Mouse (Mus musculus) gastrocnemius, postnatal 4 days (tissue): ENCODE data around the gene Edem1. TPM values are rescaled to one million over a fixed set of nuclear protein-coding genes. Genes with fewer than 3 reads are reported as not detected.

Experiments
- DNase-seq, 2 experiments: peaks; one replicate each; pipeline ENCODE4 v3.0.0; 2021 to 2022; ENCODE audit warnings: low spot score in 2 of 2, mixed read lengths in 2 of 2
- total RNA-seq, 2 experiments: library from RNA; stranded (reverse); gene quantifications; 2 replicates each; pipeline ENCODE4 v1.2.3; 2021

Gene Edem1
- total RNA-seq, 2 experiments from 2014 or later = 24.3 to 27.1 TPM

- no peak for DNase-seq
These were observed 42.8 kb downstream of the Edem1 start for GRCm38 (mm10) chr6:108871251-108871650.

DNA sequence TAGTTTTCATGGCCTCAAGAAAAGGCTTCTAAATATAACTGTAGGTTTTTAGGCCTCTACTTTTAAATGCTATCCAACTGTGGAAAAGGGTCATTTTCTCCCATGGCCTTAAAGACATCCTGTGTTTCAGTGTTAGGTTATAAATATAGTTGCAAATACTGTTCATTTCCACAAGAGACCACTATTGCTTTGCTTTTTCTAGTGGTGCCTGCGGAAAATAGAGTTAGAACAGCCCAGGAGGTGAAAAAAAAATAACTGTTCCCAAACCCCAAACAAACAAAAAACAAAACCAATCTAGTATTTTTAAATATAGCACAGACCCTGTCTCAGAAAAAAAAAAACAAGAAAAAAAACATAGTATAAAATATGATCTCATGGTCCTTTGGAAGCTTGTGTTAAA, 46.9 kb downstream of the Edem1 start:
- no peak for DNase-seq

DNA sequence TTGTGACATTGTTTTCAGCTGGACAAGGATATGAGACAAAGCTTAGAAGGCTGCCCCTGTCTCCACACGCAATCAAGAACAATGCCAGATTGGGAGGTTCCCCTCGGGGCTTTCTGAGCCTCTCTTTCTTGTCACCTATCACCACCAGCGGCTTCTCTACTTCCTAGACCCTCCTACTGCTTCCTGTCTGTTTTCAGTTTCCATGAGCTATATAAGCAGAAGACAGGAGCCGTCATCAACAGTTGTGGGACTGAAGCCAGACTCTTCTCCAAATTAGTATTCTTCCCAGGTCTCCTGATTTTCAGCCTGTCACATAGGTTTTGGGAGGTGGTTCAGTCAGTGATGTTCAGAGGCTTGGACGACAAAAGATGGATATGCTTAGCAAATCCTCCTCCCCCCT, 47.6 kb downstream of the Edem1 start:
- no peak for DNase-seq

GRCm38 (mm10) chr6:108876486-108876885, 48.0 kb downstream of the Edem1 start:
- DNase-seq = no peak

GRCm38 (mm10) chr6:108880368-108881013, 52.0 kb downstream of the Edem1 start:
- no peak for DNase-seq

DNA sequence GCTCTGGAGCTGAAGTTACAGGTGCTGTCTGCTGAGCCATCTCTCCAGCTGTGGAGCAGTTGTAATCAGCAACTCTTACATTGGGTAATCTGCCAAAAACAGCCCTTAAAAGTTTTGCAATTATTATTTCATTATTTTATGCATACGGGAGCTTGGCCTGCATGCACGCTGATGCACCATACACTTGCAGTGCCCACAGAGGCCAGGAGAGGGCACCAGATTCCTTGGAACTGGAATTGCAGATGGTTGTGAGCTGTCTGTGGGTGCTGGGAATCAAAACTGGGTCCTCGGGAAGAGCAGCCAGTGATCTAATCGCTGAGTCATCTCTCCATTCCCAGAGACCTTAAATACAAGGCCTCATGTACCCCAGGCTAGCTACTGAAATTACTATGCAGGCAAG, 52.6 kb downstream of the Edem1 start:
- no peak for DNase-seq

DNA sequence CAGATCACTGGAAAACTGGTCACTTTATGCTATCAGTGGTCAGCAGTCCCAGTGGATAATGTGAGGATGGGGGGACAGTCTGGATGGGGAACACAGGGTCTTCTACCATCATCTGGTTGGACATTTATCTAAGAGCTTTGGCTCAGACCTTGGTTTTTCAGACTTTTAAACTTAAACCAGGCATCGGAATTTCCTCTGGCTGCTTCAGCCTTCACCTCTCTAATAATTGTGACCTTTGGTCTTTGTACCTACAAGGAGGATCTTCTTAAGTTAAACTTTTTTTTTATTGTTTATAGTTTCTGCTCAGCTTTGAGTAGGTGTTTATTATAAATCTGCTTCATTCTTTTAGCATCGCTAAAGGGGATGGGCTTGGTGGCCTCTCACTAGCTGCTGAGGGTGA, 55.4 kb downstream of the Edem1 start:
- DNase-seq = no peak

- no peak for DNase-seq
These were observed 56.2 kb downstream of the Edem1 start for GRCm38 (mm10) chr6:108884603-108885002.

- no peak for DNase-seq
These were observed 57.9 kb downstream of the Edem1 start for GRCm38 (mm10) chr6:108886346-108886745.

- no peak for DNase-seq
These were observed 64.1 kb downstream of the Edem1 start for GRCm38 (mm10) chr6:108892589-108892988.

- no peak for DNase-seq
These were observed 66.7 kb downstream of the Edem1 start for GRCm38 (mm10) chr6:108895129-108895528.

- DNase-seq = no peak
These were observed 67.5 kb downstream of the Edem1 start for GRCm38 (mm10) chr6:108895976-108896375.

DNA sequence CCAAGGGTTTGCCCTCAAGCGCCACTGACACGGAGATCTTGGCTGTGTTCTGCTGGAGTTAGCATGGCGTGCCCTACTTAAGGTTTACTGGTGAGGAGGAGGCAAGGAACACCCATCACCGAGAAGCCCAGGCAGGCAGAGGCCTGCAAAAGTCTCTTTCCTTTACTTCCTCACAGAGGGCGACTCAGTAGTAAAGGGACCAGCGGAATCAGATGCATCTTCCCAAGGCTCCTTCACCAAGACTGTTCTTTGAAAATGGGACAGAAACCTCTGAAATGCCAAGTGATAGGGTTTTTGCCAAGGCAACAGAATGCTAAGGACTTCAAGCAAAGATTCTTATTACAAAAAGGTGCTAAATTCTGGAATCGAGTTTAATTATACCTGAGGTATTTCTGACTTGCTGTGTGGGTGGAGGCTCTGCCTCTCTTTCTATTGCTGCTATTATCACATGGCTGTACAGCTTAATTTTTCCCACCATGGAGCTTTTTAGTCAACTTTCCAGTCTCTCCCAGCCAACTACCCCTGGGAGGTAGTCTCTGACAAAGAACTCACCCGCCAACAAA, 68.2 kb downstream of the Edem1 start:
- no peak for DNase-seq

DNA sequence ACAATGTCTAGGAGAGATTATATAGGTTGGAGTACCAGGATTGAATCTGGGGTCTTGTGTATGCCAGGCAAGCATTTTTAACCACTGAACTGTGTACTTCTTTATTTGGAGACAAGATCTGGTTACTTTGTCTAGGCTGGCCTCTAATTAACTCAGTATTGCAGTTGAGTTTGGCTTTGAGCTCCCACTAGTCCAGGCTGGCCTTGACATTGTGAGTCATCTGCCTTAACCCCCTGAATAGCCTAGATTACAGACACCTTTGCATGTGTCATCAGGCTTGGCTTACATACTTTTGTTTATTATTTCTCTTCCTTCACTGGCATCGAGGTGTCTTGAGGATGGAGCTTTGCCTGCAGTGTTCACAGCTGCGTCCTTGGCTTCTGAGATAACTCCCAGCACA, 70.8 kb downstream of the Edem1 start:
- no peak for DNase-seq

GRCm38 (mm10) chr6:108902124-108902523, 73.7 kb downstream of the Edem1 start:
- DNase-seq = no peak

DNA sequence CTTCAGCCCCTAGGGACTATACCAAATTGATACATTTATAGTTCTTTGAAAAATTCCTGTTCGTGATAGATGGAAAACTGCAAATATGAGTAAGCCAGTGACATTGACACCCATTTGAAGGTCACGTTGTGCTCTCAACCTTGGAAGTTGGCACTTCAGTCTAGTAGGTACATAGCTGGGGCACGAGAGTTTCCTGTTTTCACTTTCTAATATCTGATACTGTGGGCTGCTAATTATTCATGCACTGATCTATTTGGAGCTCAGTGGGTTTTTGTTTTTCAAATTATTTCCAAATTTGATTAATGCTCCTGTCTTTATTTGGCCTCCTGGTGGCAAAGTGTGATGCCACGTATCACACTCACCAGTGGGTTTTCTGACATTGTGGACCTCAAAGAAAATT, 74.8 kb downstream of the Edem1 start:
- DNase-seq = no peak

DNA sequence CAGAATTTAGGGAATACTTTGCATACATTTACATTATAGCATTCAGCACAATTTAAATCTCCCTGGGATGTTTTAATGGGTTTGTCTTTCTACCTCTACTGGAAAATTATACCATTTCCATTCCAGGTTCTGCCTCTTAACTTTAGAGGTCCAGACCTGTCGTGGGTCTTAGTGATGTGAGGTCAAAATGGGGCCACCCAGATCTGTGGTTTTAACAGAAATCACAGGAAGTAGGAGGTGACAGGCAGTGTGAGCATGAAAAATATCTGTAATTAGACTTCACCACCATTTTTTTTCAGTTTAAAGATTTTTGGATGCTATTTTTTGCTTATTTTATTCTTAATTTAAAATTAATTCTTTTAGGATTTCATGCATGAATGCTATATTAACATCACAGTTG, 78.1 kb downstream of the Edem1 start:
- no peak for DNase-seq

Other genes starting within 250 kb of the Edem1 start
- gene Bhlhe40, start 168.0 kb upstream of the Edem1 start, total RNA-seq = 10 to 100 TPM; 58.2 to 82.9 TPM
- 10 to 100 TPM; 65.0 to 68.3 TPM for gene Arl8b, start 45.5 kb upstream of the Edem1 start, total RNA-seq